Mouse (Mus musculus): ENCODE results near the gene Bpifc.

Gene Bpifc

GRCm38 (mm10) chr10:86017781-86018180 is 6.1 kb upstream of the Bpifc start:
- DNase-seq (ENCODE audit: low spot score in 2 of 2), result no peak

GRCm38 (mm10) chr10:86011172-86011571 is 523 bp downstream of the Bpifc start:
- DNase-seq (ENCODE audit: low spot score in 2 of 2), result no peak

GRCm38 (mm10) chr10:86010636-86011035 is 1.1 kb downstream of the Bpifc start:
- no peak for DNase-seq (ENCODE audit: low spot score in 2 of 2)

GRCm38 (mm10) chr10:86009688-86010087 is 2.0 kb downstream of the Bpifc start:
- DNase-seq (ENCODE audit: low spot score in 2 of 2), result no peak

GRCm38 (mm10) chr10:86006455-86006854 is 5.2 kb downstream of the Bpifc start:
- no peak for DNase-seq (ENCODE audit: low spot score in 2 of 2)

GRCm38 (mm10) chr10:86000447-86000846 is 11.2 kb downstream of the Bpifc start:
- DNase-seq (ENCODE audit: low spot score in 2 of 2), result no peak

- DNase-seq (ENCODE audit: low spot score in 2 of 2), result no peak
Observed at GRCm38 (mm10) chr10:85994543-85995104, 17.1 kb downstream of the Bpifc start.

- DNase-seq (ENCODE audit: low spot score in 2 of 2), result no peak
Observed at GRCm38 (mm10) chr10:85993836-85994235, 17.9 kb downstream of the Bpifc start.

GRCm38 (mm10) chr10:85992412-85992811 is 19.3 kb downstream of the Bpifc start:
- DNase-seq (ENCODE audit: low spot score in 2 of 2), result no peak

- DNase-seq (ENCODE audit: low spot score in 2 of 2), result no peak
Observed at GRCm38 (mm10) chr10:85989412-85990115, 22.1 kb downstream of the Bpifc start.

- DNase-seq (ENCODE audit: low spot score in 2 of 2), result no peak
Observed at GRCm38 (mm10) chr10:85972915-85973314, 38.8 kb downstream of the Bpifc start.

- DNase-seq (ENCODE audit: low spot score in 2 of 2), result no peak
Observed at GRCm38 (mm10) chr10:85971826-85972225, 39.9 kb downstream of the Bpifc start.

GRCm38 (mm10) chr10:85969894-85970620 is 41.6 kb downstream of the Bpifc start:
- DNase-seq (ENCODE audit: low spot score in 2 of 2), result no peak

- no peak for DNase-seq (ENCODE audit: low spot score in 2 of 2)
Observed at GRCm38 (mm10) chr10:85968731-85969130, 43.0 kb downstream of the Bpifc start.

GRCm38 (mm10) chr10:85968157-85968634 is 43.5 kb downstream of the Bpifc start:
- peak; percentile 90 to 91 for DNase-seq (ENCODE audit: low spot score in 2 of 2)

GRCm38 (mm10) chr10:85967411-85968156 is 44.1 kb downstream of the Bpifc start:
- no peak for DNase-seq (ENCODE audit: low spot score in 2 of 2)

GRCm38 (mm10) chr10:85966476-85966875 is 45.2 kb downstream of the Bpifc start:
- DNase-seq (ENCODE audit: low spot score in 2 of 2), result no peak

- DNase-seq (ENCODE audit: low spot score in 2 of 2), result no peak
Observed at GRCm38 (mm10) chr10:85964316-85964715, 47.4 kb downstream of the Bpifc start.

- DNase-seq (ENCODE audit: low spot score in 2 of 2), result no peak
Observed at GRCm38 (mm10) chr10:85962897-85963296, 48.8 kb downstream of the Bpifc start.

GRCm38 (mm10) chr10:85957464-85957950 is 54.2 kb downstream of the Bpifc start, which contains the start of gene Rtcb:
Gene Rtcb, minus strand, starts transcription at chr10:85957823.
- peak; percentile 97 to 99 for DNase-seq (ENCODE audit: low spot score in 2 of 2)

GRCm38 (mm10) chr10:85956871-85957419 is 54.8 kb downstream of the Bpifc start:
- no peak for DNase-seq (ENCODE audit: low spot score in 2 of 2)

Data from frontal cortex, postnatal 25 days (tissue).